In the genomic region with DNA sequence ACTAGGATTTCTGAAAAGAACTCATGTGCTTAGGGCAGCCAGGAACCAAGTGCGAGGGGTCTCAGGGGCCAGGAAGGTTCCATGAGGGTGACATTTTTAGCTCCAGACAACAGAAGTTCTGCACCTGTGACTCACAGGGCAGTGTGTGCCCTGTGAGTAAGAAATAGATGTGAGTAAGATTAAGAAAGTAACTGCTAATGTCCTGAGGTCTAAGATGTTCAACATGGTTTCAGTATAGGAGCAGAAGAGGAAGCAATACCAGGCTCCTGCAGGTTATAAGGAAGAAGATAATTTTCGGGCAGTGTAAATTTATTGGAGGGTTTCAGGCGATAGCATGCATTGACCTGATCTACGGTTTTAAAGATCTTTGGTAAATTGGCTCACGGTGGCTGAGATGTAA, we compare ENCODE assay signal across 25 mouse cellular contexts. TPM values are rescaled to one million over a fixed set of nuclear protein-coding genes. Genes with fewer than 3 reads are reported as not detected.
"Had no signal": no experiment of that assay in that cellular context is flagged by ENCODE, and none has a peak within 500 bp of the region (broad histone marks: within the 10 kb centered on the region; RNA-seq: fewer than 3 reads in every experiment).

No protein-coding gene starts in this region.

- ATAC-seq: liver, embryonic 12.5 days; midbrain, embryonic 15.5 days had no signal

- H3K4me3 ChIP-seq: limb, embryonic 10.5 days; limb, embryonic 13.5 days; liver, embryonic 12.5 days; liver, embryonic 15.5 days; lung, embryonic 15.5 days; midbrain, embryonic 12.5 days; midbrain, embryonic 15.5 days; neural tube, embryonic 12.5 days; neural tube, embryonic 15.5 days had no signal

- H3K9ac ChIP-seq: limb, embryonic 13.5 days; liver, embryonic 12.5 days; liver, embryonic 15.5 days; lung, embryonic 15.5 days; midbrain, embryonic 12.5 days; midbrain, embryonic 15.5 days; neural tube, embryonic 12.5 days; neural tube, embryonic 15.5 days had no signal

- H3K27ac ChIP-seq: kidney, postnatal 0 days; limb, embryonic 10.5 days; limb, embryonic 13.5 days; liver, embryonic 12.5 days; liver, embryonic 15.5 days; lung, embryonic 15.5 days; midbrain, embryonic 12.5 days; midbrain, embryonic 15.5 days; neural tube, embryonic 12.5 days; neural tube, embryonic 15.5 days; stomach, postnatal 0 days had no signal

- DNase-seq: kidney, adult 2 months; kidney, postnatal 25 days; layer of hippocampus, adult 9-11 months; liver; lung, adult 18-20 months; lung, postnatal 10 days; lung, postnatal 36 days; right cerebral cortex, adult 18-20 months; right cerebral cortex, postnatal 14 days; right cerebral cortex, postnatal 4 days; thymus, adult 2 months; thymus, postnatal 25 days had no signal

- H3K27me3 ChIP-seq: limb, embryonic 13.5 days; liver, embryonic 12.5 days; liver, embryonic 15.5 days; lung, embryonic 15.5 days; midbrain, embryonic 12.5 days; midbrain, embryonic 15.5 days; neural tube, embryonic 12.5 days; neural tube, embryonic 15.5 days had no signal

- H3K36me3 ChIP-seq: limb, embryonic 10.5 days; limb, embryonic 13.5 days; liver, embryonic 12.5 days; liver, embryonic 15.5 days; lung, embryonic 15.5 days; midbrain, embryonic 12.5 days; midbrain, embryonic 15.5 days; neural tube, embryonic 12.5 days; neural tube, embryonic 15.5 days had no signal

- H3K4me1 ChIP-seq: liver, embryonic 12.5 days; liver, embryonic 15.5 days; lung, embryonic 15.5 days; midbrain, embryonic 12.5 days; midbrain, embryonic 15.5 days; neural tube, embryonic 12.5 days; neural tube, embryonic 15.5 days had no signal

- H3K4me2 ChIP-seq: limb, embryonic 13.5 days; liver, embryonic 12.5 days; liver, embryonic 15.5 days; lung, embryonic 15.5 days; midbrain, embryonic 12.5 days; midbrain, embryonic 15.5 days; neural tube, embryonic 12.5 days; neural tube, embryonic 15.5 days had no signal

- H3K9me3 ChIP-seq: limb, embryonic 10.5 days; liver, embryonic 12.5 days; liver, embryonic 15.5 days; lung, embryonic 15.5 days; midbrain, embryonic 12.5 days; midbrain, embryonic 15.5 days; neural tube, embryonic 12.5 days; neural tube, embryonic 15.5 days had no signal

RNA-seq across cellular contexts. Expression of a gene that starts 16.6 kb away (rescaled TPM):
- polyA plus RNA-seq: kidney, adult 2 months; kidney, embryonic 14.5 days; limb, embryonic 10.5 days; limb, embryonic 13.5 days; stomach, embryonic 14.5 days had no signal
